Mouse (Mus musculus): ENCODE results near the gene Cd300ld2. TPM values are rescaled to one million over a fixed set of nuclear protein-coding genes. Genes with fewer than 3 reads are reported as not detected.

Gene Cd300ld2
- total and polyA plus RNA-seq, 3 experiments: not detected

GRCm38 (mm10) chr11:114965182-114965828 is 50.7 kb downstream of the Cd300ld2 start (continued):
- TF ChIP-seq POLR2A (IDR thresholded peaks at IDR 0.05; ENCODE audit: control insufficient read depth in 1 of 2, insufficient read depth in 1 of 2, low read depth in 1 of 2, low read length in 2 of 2, poor library complexity in 1 of 2): no peak

DNA sequence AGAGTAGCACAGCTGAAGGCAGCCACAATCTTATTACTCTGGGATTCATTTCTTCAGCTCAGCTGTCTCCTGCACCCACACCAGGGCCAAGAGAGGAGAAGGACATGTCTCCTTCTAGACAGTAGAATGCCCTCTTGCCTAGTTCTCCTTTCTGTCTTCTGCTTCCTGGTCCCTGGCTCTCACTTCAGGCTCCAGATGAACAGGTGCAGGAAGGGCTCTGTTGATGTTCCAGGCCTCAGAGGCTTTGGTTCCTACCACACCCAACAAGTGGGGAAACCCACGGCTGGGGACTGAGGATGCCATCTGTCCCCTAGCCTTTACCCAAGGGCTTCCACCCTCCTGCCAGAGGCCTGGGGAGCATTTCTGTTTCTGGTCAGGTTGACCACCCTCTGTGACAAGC is 55.6 kb downstream of the Cd300ld2 start:
- H3K9ac ChIP-seq (ENCODE audit: control insufficient read depth, low read depth, low read length, poor library complexity, severe bottlenecking): no peak overlapping the region
- H3K36me3 ChIP-seq (ENCODE audit: control insufficient read depth in 1 of 2, insufficient read depth in 2 of 2, low read length in 2 of 2): no peaks in the 10 kb centered on the region
- H3K27ac ChIP-seq (ENCODE audit: control insufficient read depth, low read depth, low read length): no peak overlapping the region
- no peaks in the 10 kb centered on the region for H3K79me2 ChIP-seq (ENCODE audit: control insufficient read depth, insufficient read depth, low read length, poor library complexity)
- no peak overlapping the region for H3K4me3 ChIP-seq (ENCODE audit: control insufficient read depth in 1 of 2, insufficient read depth in 1 of 2, low read depth in 2 of 2, low read length in 2 of 2)
- H3K9me3 ChIP-seq (replicated peaks; ENCODE audit: insufficient read depth, low read length): no peaks in the 10 kb centered on the region
- H3K27me3 ChIP-seq (ENCODE audit: control insufficient read depth in 1 of 2, insufficient read depth in 2 of 2, low read length in 2 of 2): no peaks in the 10 kb centered on the region
- H3K4me1 ChIP-seq (ENCODE audit: control insufficient read depth in 1 of 2, insufficient read depth in 2 of 2, low read length in 2 of 2): no peaks in the 10 kb centered on the region
- TF ChIP-seq ZMIZ1 (IDR thresholded peaks at IDR 0.05; ENCODE audit: low read depth, low read length) (no peak), GATA1 (IDR thresholded peaks at IDR 0.05; ENCODE audit: low read depth, low read length) (no peak), ZC3H11A (IDR thresholded peaks at IDR 0.05; ENCODE audit: low read depth, low read length) (no peak), RCOR1 (IDR thresholded peaks at IDR 0.05; ENCODE audit: low read depth, low read length) (no peak), TCF12 (IDR thresholded peaks at IDR 0.05; ENCODE audit: low read depth, low read length) (no peak), SMC3 (IDR thresholded peaks at IDR 0.05; ENCODE audit: low read depth, low read length) (no peak), MYB (IDR thresholded peaks at IDR 0.05; ENCODE audit: low read depth, low read length) (no peak), TAL1 (IDR thresholded peaks at IDR 0.05; ENCODE audit: low read length) (no peak), GABPA (IDR thresholded peaks at IDR 0.05; ENCODE audit: low read depth, low read length) (no peak)
- no peak for DNase-seq (ENCODE audit: low read depth, low spot score)

Other genes starting within 250 kb of the Cd300ld2 start
- not detected in 2 replicates for gene Btbd17, start 220.2 kb downstream of the Cd300ld2 start, total RNA-seq (2012; rRNA removed)
- gene Btbd17, start 220.2 kb downstream of the Cd300ld2 start, polyA plus RNA-seq (2012; ENCODE audit: insufficient read depth in 1 of 2, insufficient read length in 2 of 2, low read depth in 1 of 2, low replicate concordance in 2 of 2, missing spikeins in 1 of 2): not detected
- not detected in 2 replicates for gene Gpr142, start 217.3 kb downstream of the Cd300ld2 start, total RNA-seq (2012; rRNA removed)
- not detected for gene Gpr142, start 217.3 kb downstream of the Cd300ld2 start, polyA plus RNA-seq (2012; ENCODE audit: insufficient read depth in 1 of 2, insufficient read length in 2 of 2, low read depth in 1 of 2, low replicate concordance in 2 of 2, missing spikeins in 1 of 2)
- gene Gprc5c, start 165.0 kb downstream of the Cd300ld2 start, total RNA-seq (2012; rRNA removed): not detected in 2 replicates
- gene Gprc5c, start 165.0 kb downstream of the Cd300ld2 start, polyA plus RNA-seq (2012; ENCODE audit: insufficient read depth in 1 of 2, insufficient read length in 2 of 2, low read depth in 1 of 2, low replicate concordance in 2 of 2, missing spikeins in 1 of 2): not detected
- gene Cd300a, start 126.2 kb downstream of the Cd300ld2 start, total RNA-seq (2012; rRNA removed): not detected in 2 replicates
- under 1 TPM in 1 of 2 experiments, not detected in 1; 0.58 TPM for gene Cd300a, start 126.2 kb downstream of the Cd300ld2 start, polyA plus RNA-seq (2012; ENCODE audit: insufficient read depth in 1 of 2, insufficient read length in 2 of 2, low read depth in 1 of 2, low replicate concordance in 2 of 2, missing spikeins in 1 of 2)
- gene Cd300lb, start 81.8 kb downstream of the Cd300ld2 start, total RNA-seq (2012; rRNA removed): not detected in 2 replicates
- not detected for gene Cd300lb, start 81.8 kb downstream of the Cd300ld2 start, polyA plus RNA-seq (2012; ENCODE audit: insufficient read depth in 1 of 2, insufficient read length in 2 of 2, low read depth in 1 of 2, low replicate concordance in 2 of 2, missing spikeins in 1 of 2)
- not detected in 2 replicates for gene Cd300c, start 47.0 kb downstream of the Cd300ld2 start, total RNA-seq (2012; rRNA removed)
- not detected for gene Cd300c, start 47.0 kb downstream of the Cd300ld2 start, polyA plus RNA-seq (2012; ENCODE audit: insufficient read depth in 1 of 2, insufficient read length in 2 of 2, low read depth in 1 of 2, low replicate concordance in 2 of 2, missing spikeins in 1 of 2)
- not detected in 2 replicates for gene Cd300ld, start 26.3 kb downstream of the Cd300ld2 start, total RNA-seq (2012; rRNA removed)
- gene Cd300ld, start 26.3 kb downstream of the Cd300ld2 start, polyA plus RNA-seq (2012; ENCODE audit: insufficient read depth in 1 of 2, insufficient read length in 2 of 2, low read depth in 1 of 2, low replicate concordance in 2 of 2, missing spikeins in 1 of 2): not detected
- gene Cd300c2, start 14.3 kb downstream of the Cd300ld2 start, total RNA-seq (2012; rRNA removed): not detected in 2 replicates
- gene Cd300c2, start 14.3 kb downstream of the Cd300ld2 start, polyA plus RNA-seq (2012; ENCODE audit: insufficient read depth in 1 of 2, insufficient read length in 2 of 2, low read depth in 1 of 2, low replicate concordance in 2 of 2, missing spikeins in 1 of 2): not detected
- gene Cd300ld4, start 10.8 kb upstream of the Cd300ld2 start, total RNA-seq (2012; rRNA removed): not detected in 2 replicates
- not detected for gene Cd300ld4, start 10.8 kb upstream of the Cd300ld2 start, polyA plus RNA-seq (2012; ENCODE audit: insufficient read depth in 1 of 2, insufficient read length in 2 of 2, low read depth in 1 of 2, low replicate concordance in 2 of 2, missing spikeins in 1 of 2)
- not detected in 2 replicates for gene Cd300ld5, start 21.6 kb upstream of the Cd300ld2 start, total RNA-seq (2012; rRNA removed)
- gene Cd300ld5, start 21.6 kb upstream of the Cd300ld2 start, polyA plus RNA-seq (2012; ENCODE audit: insufficient read depth in 1 of 2, insufficient read length in 2 of 2, low read depth in 1 of 2, low replicate concordance in 2 of 2, missing spikeins in 1 of 2): not detected
- gene Cd300ld3, start 32.2 kb upstream of the Cd300ld2 start, total RNA-seq (2012; rRNA removed): not detected in 2 replicates
- gene Cd300ld3, start 32.2 kb upstream of the Cd300ld2 start, polyA plus RNA-seq (2012; ENCODE audit: insufficient read depth in 1 of 2, insufficient read length in 2 of 2, low read depth in 1 of 2, low replicate concordance in 2 of 2, missing spikeins in 1 of 2): not detected
- gene Cd300e, start 46.0 kb upstream of the Cd300ld2 start, total RNA-seq (2012; rRNA removed): not detected in 2 replicates
- gene Cd300e, start 46.0 kb upstream of the Cd300ld2 start, polyA plus RNA-seq (2012; ENCODE audit: insufficient read depth in 1 of 2, insufficient read length in 2 of 2, low read depth in 1 of 2, low replicate concordance in 2 of 2, missing spikeins in 1 of 2): not detected
- gene Rab37, start 75.2 kb upstream of the Cd300ld2 start, total RNA-seq (2012; rRNA removed): 17.2 and 20.6 TPM in 2 replicates
- gene Rab37, start 75.2 kb upstream of the Cd300ld2 start, polyA plus RNA-seq (2012; ENCODE audit: insufficient read depth in 1 of 2, insufficient read length in 2 of 2, low read depth in 1 of 2, low replicate concordance in 2 of 2, missing spikeins in 1 of 2): 10 to 100 TPM in 1 of 2 experiments, not detected in 1; 14.6 TPM
- gene Cd300lf, start 117.8 kb upstream of the Cd300ld2 start, total RNA-seq (2012; rRNA removed): 0.12 and 0.26 TPM in 2 replicates
- gene Cd300lf, start 117.8 kb upstream of the Cd300ld2 start, polyA plus RNA-seq (2012; ENCODE audit: insufficient read depth in 1 of 2, insufficient read length in 2 of 2, low read depth in 1 of 2, low replicate concordance in 2 of 2, missing spikeins in 1 of 2): under 1 TPM in 1 of 2 experiments, not detected in 1; 0.46 TPM
- 124 and 127 TPM in 2 replicates for gene Slc9a3r1, start 147.1 kb upstream of the Cd300ld2 start, total RNA-seq (2012; rRNA removed)
- gene Slc9a3r1, start 147.1 kb upstream of the Cd300ld2 start, polyA plus RNA-seq (2012; ENCODE audit: insufficient read depth in 1 of 2, insufficient read length in 2 of 2, low read depth in 1 of 2, low replicate concordance in 2 of 2, missing spikeins in 1 of 2): 100 to 1,000 TPM in 1 of 2 experiments, not detected in 1; 112 TPM
- 23.4 and 24.8 TPM in 2 replicates for gene Tmem104, start 171.3 kb upstream of the Cd300ld2 start, total RNA-seq (2012; rRNA removed)
- gene Tmem104, start 171.3 kb upstream of the Cd300ld2 start, polyA plus RNA-seq (2012; ENCODE audit: insufficient read depth in 1 of 2, insufficient read length in 2 of 2, low read depth in 1 of 2, low replicate concordance in 2 of 2, missing spikeins in 1 of 2): 10 to 100 TPM in 1 of 2 experiments, not detected in 1; 21.9 TPM
- gene Nat9, start 171.7 kb upstream of the Cd300ld2 start, total RNA-seq (2012; rRNA removed): 80.2 and 92.4 TPM in 2 replicates
- 10 to 100 TPM in 1 of 2 experiments, not detected in 1; 46.1 TPM for gene Nat9, start 171.7 kb upstream of the Cd300ld2 start, polyA plus RNA-seq (2012; ENCODE audit: insufficient read depth in 1 of 2, insufficient read length in 2 of 2, low read depth in 1 of 2, low replicate concordance in 2 of 2, missing spikeins in 1 of 2)

All from MEL (cell line).